Comparison of ENCODE assay signal across 9 mouse cellular contexts in genomic region chr4:148869566-148869965, GRCm38 (mm10).
DNase-seq lines count a peak whose midpoint lies in the region; ATAC-seq and TF ChIP-seq lines count a peak whose summit lies in the region.
"Had no signal": no experiment of that assay in that cellular context is flagged by ENCODE, and none has a peak within 500 bp of the region (broad histone marks: within the 10 kb centered on the region; RNA-seq: fewer than 3 reads in every experiment).

No protein-coding gene starts in this region.

- H3K27ac ChIP-seq in hindbrain, postnatal 0 days, result no peak overlapping the region
- H3K27ac ChIP-seq in hindbrain, embryonic 11.5 days (ENCODE audit: low read depth, low read length), result no peak overlapping the region
- H3K27ac ChIP-seq in midbrain, embryonic 14.5 days (replicated peaks; ENCODE audit: low read depth, low read length), result no peak overlapping the region
- no peak overlapping the region for H3K27ac ChIP-seq in thymus, adult 2 months (ENCODE audit: control insufficient read depth, insufficient read depth, low read length)
- H3K27ac ChIP-seq: limb, embryonic 12.5 days had no signal

- H3K27me3 ChIP-seq in hindbrain, postnatal 0 days (ENCODE audit: insufficient read depth, low read length), result peaks cover 26% of the 10 kb centered on the region; the same call in 1 of the 2 replicates
- peaks cover 75% of the 10 kb centered on the region for H3K27me3 ChIP-seq in hindbrain, embryonic 11.5 days (ENCODE audit: control insufficient read depth, insufficient read depth, low read length)
- peaks cover 71% of the 10 kb centered on the region for H3K27me3 ChIP-seq in midbrain, embryonic 14.5 days (ENCODE audit: control insufficient read depth, insufficient read depth, low read length)
- H3K27me3 ChIP-seq in thymus, adult 2 months (ENCODE audit: control insufficient read depth, insufficient read depth, low read length), result no peaks in the 10 kb centered on the region

- ATAC-seq in hindbrain, postnatal 0 days, result no peak
- ATAC-seq in hindbrain, embryonic 11.5 days (ENCODE audit: low FRiP score), result no peak
- ATAC-seq in midbrain, embryonic 14.5 days (ENCODE audit: low FRiP score, low TSS enrichment), result no peak

- H3K9ac ChIP-seq in hindbrain, postnatal 0 days (replicated peaks; ENCODE audit: low read length), result no peak overlapping the region
- no peak overlapping the region for H3K9ac ChIP-seq in hindbrain, embryonic 11.5 days (ENCODE audit: low read depth, low read length)
- H3K9ac ChIP-seq in midbrain, embryonic 14.5 days (replicated peaks; ENCODE audit: low read length), result no peak overlapping the region
- H3K9ac ChIP-seq: limb, embryonic 12.5 days had no signal

- WGBS in hindbrain, postnatal 0 days, result 41% methylated on average over 7 of the region's 7 CpGs
- WGBS in hindbrain, embryonic 11.5 days, result 95% methylated on average over 7 of the region's 7 CpGs
- WGBS in midbrain, embryonic 14.5 days, result 75% methylated on average over 7 of the region's 7 CpGs
- WGBS in thymus, adult 2 months, result 88% methylated on average over 7 of the region's 7 CpGs

- H3K4me2 ChIP-seq in hindbrain, postnatal 0 days (ENCODE audit: low read depth, low read length), result no peak overlapping the region
- H3K4me2 ChIP-seq in hindbrain, embryonic 11.5 days (replicated peaks; ENCODE audit: low read depth, low read length), result no peak overlapping the region
- no peak overlapping the region for H3K4me2 ChIP-seq in midbrain, embryonic 14.5 days (ENCODE audit: low read length)
- H3K4me2 ChIP-seq: limb, embryonic 12.5 days had no signal

- TF ChIP-seq CTCF in hindbrain, postnatal 0 days (IDR thresholded peaks at IDR 0.05; ENCODE audit: low read depth), result no peak
- no peak for TF ChIP-seq CTCF in thymus, adult 2 months (IDR thresholded peaks at IDR 0.05; ENCODE audit: borderline replicate concordance, control insufficient read depth, extremely low read depth, insufficient read depth, low read length, poor library complexity)

- H3K4me3 ChIP-seq in hindbrain, postnatal 0 days (ENCODE audit: low read length), result no peak overlapping the region
- H3K4me3 ChIP-seq in hindbrain, embryonic 11.5 days (ENCODE audit: low read depth, low read length), result no peak overlapping the region
- H3K4me3 ChIP-seq in midbrain, embryonic 14.5 days (replicated peaks; ENCODE audit: low read depth, low read length), result no peak overlapping the region
- H3K4me3 ChIP-seq in thymus, adult 2 months (ENCODE audit: control insufficient read depth, insufficient read depth, low read length), result no peak overlapping the region
- H3K4me3 ChIP-seq: limb, embryonic 12.5 days had no signal

- peak; percentile 74 for DNase-seq in hindbrain, postnatal 0 days (ENCODE audit: low spot score)
- DNase-seq in hindbrain, embryonic 11.5 days (ENCODE audit: low spot score), result no peak
- DNase-seq in adrenal gland, adult 8-10 months, result peak; percentile 41
- DNase-seq in gastrocnemius, adult 18-20 months (ENCODE audit: low spot score), result peak; percentile 76
- DNase-seq in kidney, postnatal 25 days, result peak; percentile 78 to 89
- no peak for DNase-seq in midbrain, embryonic 14.5 days
- DNase-seq in urinary bladder, adult 2 months (ENCODE audit: low spot score), result no peak
- no peak for DNase-seq in thymus, adult 2 months

- H3K36me3 ChIP-seq in hindbrain, postnatal 0 days (ENCODE audit: insufficient read depth, low read length), result no peaks in the 10 kb centered on the region
- no peaks in the 10 kb centered on the region for H3K36me3 ChIP-seq in hindbrain, embryonic 11.5 days (ENCODE audit: control insufficient read depth, insufficient read depth, low read length)
- H3K36me3 ChIP-seq in midbrain, embryonic 14.5 days (ENCODE audit: control insufficient read depth, insufficient read depth, low read length), result no peaks in the 10 kb centered on the region
- no peaks in the 10 kb centered on the region for H3K36me3 ChIP-seq in thymus, adult 2 months (ENCODE audit: control insufficient read depth, insufficient read depth, low read length)
- H3K36me3 ChIP-seq: limb, embryonic 12.5 days had no signal

- TF ChIP-seq POLR2A in thymus, adult 2 months (IDR thresholded peaks at IDR 0.05; ENCODE audit: control insufficient read depth, extremely low read depth, insufficient read depth, low read length, poor library complexity), result no peak

- H3K9me3 ChIP-seq in hindbrain, postnatal 0 days (ENCODE audit: low read length), result no peaks in the 10 kb centered on the region
- H3K9me3 ChIP-seq in hindbrain, embryonic 11.5 days (ENCODE audit: control insufficient read depth, low read length), result no peaks in the 10 kb centered on the region
- no peaks in the 10 kb centered on the region for H3K9me3 ChIP-seq in midbrain, embryonic 14.5 days (ENCODE audit: control insufficient read depth, low read length)
- H3K9me3 ChIP-seq: limb, embryonic 12.5 days had no signal

- H3K4me1 ChIP-seq in hindbrain, postnatal 0 days (ENCODE audit: insufficient read depth, low read length), result no peaks in the 10 kb centered on the region; the same call in 1 of the 2 replicates
- H3K4me1 ChIP-seq in hindbrain, embryonic 11.5 days (replicated peaks; ENCODE audit: control insufficient read depth, insufficient read depth, low read length), result peaks cover 6% of the 10 kb centered on the region; the same call in 1 of the 2 replicates
- peaks cover 17% of the 10 kb centered on the region for H3K4me1 ChIP-seq in midbrain, embryonic 14.5 days (ENCODE audit: control insufficient read depth, insufficient read depth, low read length)
- no peaks in the 10 kb centered on the region for H3K4me1 ChIP-seq in thymus, adult 2 months (replicated peaks; ENCODE audit: control insufficient read depth, insufficient read depth, low read length)

Comparison
In these comparisons a context has a peak if more than half of its experiments do, and no peak if none do; other contexts are left out.
1. DNase-seq: peak in hindbrain, postnatal 0 days (single experiment), adrenal gland, adult 8-10 months (single experiment), gastrocnemius, adult 18-20 months (single experiment) and kidney, postnatal 25 days (2 of 2); none in hindbrain, embryonic 11.5 days (single experiment), midbrain, embryonic 14.5 days (single experiment), urinary bladder, adult 2 months (single experiment) and thymus, adult 2 months (single experiment).